Mouse (Mus musculus) bone marrow macrophage, adult 2 months (primary cell): ENCODE data around the gene Prss46. TPM values are rescaled to one million over a fixed set of nuclear protein-coding genes. Genes with fewer than 3 reads are reported as not detected.
"Not testable (repeated sequence)": the region's sequence is repeated elsewhere in the genome, so short reads cannot be mapped to it uniquely, and the experiment has no call there.

ENCODE experiments used
- H3K27ac ChIP-seq: 2 replicates; pipeline ENCODE4 v1.5.1; 2012; ENCODE audit warnings: low read depth, low read length; ENCODE audit not compliant: insufficient read depth
- H3K4me1 ChIP-seq: 2 replicates; pipeline ENCODE4 v1.6.1; 2012; ENCODE audit warnings: low read length; ENCODE audit not compliant: control insufficient read depth, insufficient read depth
- H3K4me3 ChIP-seq: 2 replicates; pipeline ENCODE4 v1.5.1; 2012; ENCODE audit warnings: mild to moderate bottlenecking, low read length, moderate library complexity; ENCODE audit not compliant: insufficient read depth
- CTCF ChIP-seq: IDR thresholded peaks from 2 replicates; pipeline ENCODE4 v1.5.1; 2012; ENCODE audit warnings: low read depth, mild to moderate bottlenecking, low read length, moderate library complexity
- POLR2A ChIP-seq: IDR thresholded peaks from 2 replicates; pipeline ENCODE4 v1.6.1; 2012; ENCODE audit warnings: mild to moderate bottlenecking, low read depth, low read length, borderline replicate concordance
- polyA plus RNA-seq: library from polyadenylated mRNA; stranded (reverse); fragments of >200 nt; gene quantifications from 2 replicates; pipeline ENCODE4 v1.2.4, GENCODE M21; 2012; ENCODE audit not compliant: missing spikeins, insufficient read depth, insufficient read length

Gene Prss46
- polyA plus RNA-seq: not detected in 2 replicates

GRCm38 (mm10) chr9:110844206-110844605 is at the start of gene Prss46:
TSS of gene Prss46 (plus strand) at chr9:110844506.
- H3K4me3 ChIP-seq: no peak within 1 kb of the TSS
- TF ChIP-seq POLR2A: no peak
- no peak for TF ChIP-seq CTCF
- H3K27ac ChIP-seq: no peak within 1 kb of the TSS
- peaks cover 40% of the 10 kb centered on the region for H3K4me1 ChIP-seq

DNA sequence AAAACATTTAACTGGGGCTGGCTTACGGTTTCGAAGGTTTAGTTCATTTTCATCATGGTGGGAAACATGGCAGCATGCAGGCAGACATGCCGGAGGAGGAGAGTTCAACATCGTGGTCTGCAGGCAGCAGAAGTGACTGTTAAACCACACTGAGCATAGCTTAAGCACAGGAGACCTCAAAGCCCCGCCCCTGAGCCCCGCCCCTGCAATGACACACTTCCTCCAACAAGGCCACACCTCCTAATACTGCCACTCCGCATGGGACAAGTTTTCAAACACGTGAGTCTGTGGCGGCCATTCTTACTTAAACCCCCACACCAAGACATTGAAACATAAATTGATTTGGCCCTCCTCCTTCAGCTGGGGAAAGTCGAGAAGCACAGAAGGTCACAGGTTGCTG is 47.3 kb upstream of the Prss46 start:
- TF ChIP-seq CTCF (no peak), POLR2A (no peak)
- no peak overlapping the region for H3K4me3 ChIP-seq
- no peaks in the 10 kb centered on the region for H3K4me1 ChIP-seq
- H3K27ac ChIP-seq: no peak overlapping the region

GRCm38 (mm10) chr9:110797866-110798265 is 46.4 kb upstream of the Prss46 start, which contains the start of gene Prss42:
TSS of gene Prss42 (plus strand) at chr9:110798166.
- peaks cover 3% of the 10 kb centered on the region for H3K4me1 ChIP-seq
- H3K4me3 ChIP-seq: no peak within 1 kb of the TSS
- H3K27ac ChIP-seq: no peak within 1 kb of the TSS
- TF ChIP-seq POLR2A (no peak), CTCF (no peak)

DNA sequence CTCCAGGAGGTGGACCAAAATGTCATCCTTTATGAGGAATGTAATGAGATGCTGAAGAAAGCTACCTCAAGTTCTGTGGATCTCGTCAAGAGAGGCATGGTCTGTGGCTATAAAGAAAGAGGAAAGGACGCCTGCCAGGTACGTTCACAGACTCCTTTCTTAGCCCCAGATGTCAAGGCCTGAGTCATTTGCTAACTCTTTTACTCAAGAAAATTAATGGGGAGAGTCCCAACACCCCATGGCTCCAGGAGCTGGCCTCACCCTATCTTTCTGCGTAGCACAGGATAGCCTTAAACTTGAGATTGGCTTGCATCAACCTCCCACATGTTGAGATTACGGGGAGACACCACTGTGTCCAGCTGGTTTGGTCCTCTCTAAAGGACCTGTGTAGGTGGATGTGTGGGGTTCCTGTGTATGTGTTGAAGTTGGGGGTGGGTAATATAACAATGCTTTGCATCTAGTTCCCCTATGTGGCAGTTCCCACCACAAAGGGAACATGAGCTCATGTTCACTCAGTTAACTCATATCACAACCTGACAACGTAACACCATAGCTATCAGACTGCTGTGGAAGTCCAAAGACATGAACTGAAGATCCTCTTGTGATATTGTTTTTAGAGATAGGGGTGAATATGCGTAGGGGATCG is 43.3 kb upstream of the Prss46 start:
- no peak overlapping the region for H3K27ac ChIP-seq
- no peak overlapping the region for H3K4me3 ChIP-seq
- TF ChIP-seq POLR2A (no peak), CTCF (no peak)
- H3K4me1 ChIP-seq: peaks cover 9% of the 10 kb centered on the region

- Histone ChIP-seq H3K27ac (no peak overlapping the region), H3K4me1 (peaks cover 9% of the 10 kb centered on the region), H3K4me3 (no peak overlapping the region)
- TF ChIP-seq CTCF (no peak), POLR2A (no peak)
These were observed 41.0 kb upstream of the Prss46 start for GRCm38 (mm10) chr9:110803294-110803693.

DNA sequence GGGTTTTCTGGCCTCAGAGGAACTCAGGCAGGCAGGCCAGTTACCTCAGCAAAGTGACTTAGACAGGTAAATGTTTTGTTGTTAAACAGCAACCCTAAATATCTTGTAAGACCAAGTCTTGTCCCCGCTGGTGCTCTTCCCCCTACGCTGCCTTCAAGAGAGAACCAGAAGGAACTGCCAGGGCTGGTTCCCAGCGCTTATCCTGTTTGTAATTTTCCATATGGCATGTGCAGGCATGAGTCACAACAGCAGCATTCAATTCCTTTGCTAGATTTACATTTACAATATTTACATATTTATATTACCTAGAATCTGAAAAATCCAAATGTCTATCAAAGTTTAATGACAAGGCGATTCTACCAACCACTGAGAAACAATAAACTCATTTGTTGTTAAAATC is 34.3 kb upstream of the Prss46 start:
- H3K4me1 ChIP-seq: 0 out of 2 replicates have a peak, but pooled peaks cover 3% of the 10 kb centered on the region
- H3K27ac ChIP-seq: no peak overlapping the region
- no peak for TF ChIP-seq CTCF
- TF ChIP-seq POLR2A: no peak
- no peak overlapping the region for H3K4me3 ChIP-seq

DNA sequence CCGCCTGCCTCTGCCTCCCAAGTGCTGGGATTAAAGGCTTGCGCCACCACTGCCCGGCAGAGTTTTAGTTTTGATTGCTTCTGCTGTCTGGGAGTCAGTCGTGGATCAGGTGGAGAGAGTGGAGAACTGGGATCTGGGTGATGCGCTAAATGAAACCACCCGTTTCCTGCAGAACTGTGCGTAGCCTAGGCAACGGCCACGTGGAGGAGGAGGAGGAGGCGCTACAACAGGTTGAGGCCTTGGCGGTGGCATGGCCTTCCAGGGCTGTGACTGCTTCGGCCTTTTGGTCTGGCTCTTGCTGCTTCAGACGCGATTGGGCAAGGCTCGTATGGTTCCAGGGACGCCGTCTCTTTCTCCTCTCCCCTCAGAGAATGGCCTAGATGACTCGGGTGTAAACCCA is 30.5 kb upstream of the Prss46 start, which contains the start of gene Prss44:
Prss44 (plus strand) TSS at position 206 of the 400 bp plus-strand sequence.
- Histone ChIP-seq H3K4me3 (no peak within 1 kb of the TSS), H3K4me1 (0 out of 2 replicates have a peak, but pooled peaks cover 3% of the 10 kb centered on the region), H3K27ac (no peak within 1 kb of the TSS)
- no peak for TF ChIP-seq CTCF
- no peak for TF ChIP-seq POLR2A

DNA sequence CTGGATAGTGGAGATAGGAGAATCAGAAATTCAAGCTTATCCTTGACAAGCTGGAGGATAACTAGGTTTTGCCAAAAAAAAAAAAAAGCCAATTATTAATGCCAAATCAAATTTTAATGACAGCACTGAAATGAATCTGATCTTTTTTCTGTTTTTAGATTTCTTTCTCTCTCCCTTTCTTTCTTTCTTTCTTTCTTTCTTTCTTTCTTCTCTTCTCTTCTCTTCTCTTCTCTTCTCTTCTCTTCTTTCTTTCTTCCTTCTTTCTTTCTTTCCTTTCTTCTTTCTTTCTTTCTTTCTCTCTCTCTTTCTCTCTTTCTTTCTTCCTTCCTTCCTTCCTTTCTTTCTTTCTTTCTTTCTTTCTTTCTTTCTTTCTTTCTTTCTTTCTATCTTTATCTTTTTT is 23.8 kb upstream of the Prss46 start:
- H3K4me3 ChIP-seq: not testable (repeated sequence)

GRCm38 (mm10) chr9:110821436-110821835 is 22.9 kb upstream of the Prss46 start:
- no peak overlapping the region for H3K27ac ChIP-seq
- TF ChIP-seq POLR2A (no peak), CTCF (no peak)
- H3K4me3 ChIP-seq: no peak overlapping the region
- H3K4me1 ChIP-seq: peaks cover 7% of the 10 kb centered on the region

More for the DNA sequence above, 23.8 kb upstream of the Prss46 start:
- H3K4me1 ChIP-seq, H3K27ac ChIP-seq: not testable (repeated sequence)

DNA sequence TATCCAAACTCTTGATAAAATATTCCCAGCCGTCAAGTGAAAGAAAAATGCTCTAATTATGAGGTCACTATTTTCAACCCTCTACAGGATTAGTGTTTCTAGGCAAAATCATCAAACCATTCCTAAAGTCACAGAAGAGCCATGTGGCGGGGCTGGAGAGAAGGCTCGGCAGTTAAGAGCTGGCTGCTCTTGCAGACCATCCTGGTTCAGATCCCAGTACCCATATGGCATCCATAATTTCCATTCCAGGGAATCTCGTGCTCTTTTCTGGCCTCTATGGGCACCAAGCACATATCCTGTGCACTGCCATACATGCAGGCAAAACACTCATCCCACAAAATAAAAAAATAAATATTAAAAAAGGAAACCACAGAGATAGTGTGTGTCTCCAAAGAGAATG is 18.9 kb upstream of the Prss46 start:
- TF ChIP-seq POLR2A: no peak
- no peak for TF ChIP-seq CTCF
- Histone ChIP-seq H3K4me1 (peaks cover 7% of the 10 kb centered on the region), H3K4me3 (no peak overlapping the region), H3K27ac (peak overlapping the region; percentile 69)
